Mouse (Mus musculus) adrenal gland, postnatal 36 days (tissue): ENCODE measurements around the gene Tmed9. TPM values are rescaled to one million over a fixed set of nuclear protein-coding genes. Genes with fewer than 3 reads are reported as not detected.
"Not testable (repeated sequence)": the region's sequence is repeated elsewhere in the genome, so short reads cannot be mapped to it uniquely, and the experiment has no call there.

Experiments used
- DNase-seq, 2 experiments: peaks; one replicate each; pipeline ENCODE4 v3.0.0; 2021; ENCODE audit warnings: mixed read lengths in 1 of 2
- total RNA-seq, 2 experiments: library from RNA; stranded (reverse); gene quantifications; 2 replicates each; pipeline ENCODE4 v1.2.3; 2021

The Tmed9 gene
- total RNA-seq, 2 experiments from 2014 or later = 196 to 197 TPM

GRCm38 (mm10) chr13:55607624-55608006, 34.1 kb downstream of the Tmed9 start:
- DNase-seq = no peak

- no peak for DNase-seq
Measured at GRCm38 (mm10) chr13:55611996-55612395, 38.5 kb downstream of the Tmed9 start.

DNA sequence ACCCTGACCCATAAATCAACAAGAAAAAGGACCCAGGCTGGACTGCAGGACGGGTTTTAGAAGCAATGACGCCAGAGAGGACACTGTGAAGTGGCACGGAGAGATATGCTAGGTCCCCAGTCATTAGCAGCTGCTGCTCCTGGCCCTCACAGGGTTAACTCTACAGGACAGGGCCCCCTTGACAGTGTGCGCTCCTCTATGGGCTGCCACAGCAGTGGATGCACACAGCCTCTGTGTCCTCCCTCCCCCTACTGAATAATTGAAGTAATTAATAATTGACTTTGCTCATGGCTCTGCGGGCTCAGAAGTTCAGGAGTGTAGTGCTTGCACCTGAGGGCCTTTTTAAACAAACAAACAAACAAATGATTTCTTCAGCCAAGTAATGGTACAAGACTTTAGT, 39.9 kb downstream of the Tmed9 start:
- DNase-seq = no peak

DNA sequence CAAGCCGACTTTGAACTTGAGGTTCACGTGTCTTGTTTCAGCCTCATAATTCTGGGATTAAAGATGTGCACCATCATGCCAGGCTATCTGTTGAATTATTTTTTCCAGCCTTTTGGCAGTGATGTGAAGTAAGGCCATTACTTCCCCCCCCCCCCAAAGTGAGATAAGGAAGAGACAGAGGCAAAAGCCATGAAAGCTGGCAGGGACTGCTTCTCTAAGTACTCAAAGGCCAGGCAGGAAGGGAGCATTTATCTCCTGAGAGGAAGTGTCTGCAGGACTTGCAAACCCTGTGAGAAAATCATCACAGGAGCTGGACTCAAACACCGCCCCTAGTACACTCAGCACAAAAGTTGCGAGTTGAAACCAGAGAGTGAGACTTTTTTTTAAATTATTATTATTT, 45.8 kb downstream of the Tmed9 start:
- no peak for DNase-seq

GRCm38 (mm10) chr13:55620275-55620674, 46.7 kb downstream of the Tmed9 start:
- DNase-seq = no peak

DNA sequence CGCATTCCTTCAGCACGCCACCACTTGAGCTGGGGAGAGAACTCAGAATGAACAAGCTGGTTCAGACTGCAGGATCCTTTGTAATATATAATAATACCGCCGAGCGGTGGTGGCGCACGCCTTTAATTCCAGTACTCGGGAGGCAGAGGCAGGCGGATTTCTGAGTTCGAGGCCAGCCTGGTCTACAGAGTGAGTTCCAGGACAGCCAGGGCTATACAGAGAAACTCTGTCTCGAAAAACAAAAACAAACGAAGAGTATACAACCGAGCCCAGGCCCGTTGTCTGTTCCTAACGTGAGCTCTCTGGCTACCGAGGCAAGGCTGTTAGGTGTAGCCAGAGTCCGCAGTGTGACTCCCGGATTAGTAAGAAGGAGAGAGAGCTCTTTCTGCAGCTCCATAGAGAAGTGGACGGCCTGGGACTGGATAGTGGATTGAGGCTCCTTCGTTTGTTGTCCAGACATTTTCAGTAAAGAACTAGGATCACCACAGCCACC, 48.7 kb downstream of the Tmed9 start:
- not testable (repeated sequence) for DNase-seq

DNA sequence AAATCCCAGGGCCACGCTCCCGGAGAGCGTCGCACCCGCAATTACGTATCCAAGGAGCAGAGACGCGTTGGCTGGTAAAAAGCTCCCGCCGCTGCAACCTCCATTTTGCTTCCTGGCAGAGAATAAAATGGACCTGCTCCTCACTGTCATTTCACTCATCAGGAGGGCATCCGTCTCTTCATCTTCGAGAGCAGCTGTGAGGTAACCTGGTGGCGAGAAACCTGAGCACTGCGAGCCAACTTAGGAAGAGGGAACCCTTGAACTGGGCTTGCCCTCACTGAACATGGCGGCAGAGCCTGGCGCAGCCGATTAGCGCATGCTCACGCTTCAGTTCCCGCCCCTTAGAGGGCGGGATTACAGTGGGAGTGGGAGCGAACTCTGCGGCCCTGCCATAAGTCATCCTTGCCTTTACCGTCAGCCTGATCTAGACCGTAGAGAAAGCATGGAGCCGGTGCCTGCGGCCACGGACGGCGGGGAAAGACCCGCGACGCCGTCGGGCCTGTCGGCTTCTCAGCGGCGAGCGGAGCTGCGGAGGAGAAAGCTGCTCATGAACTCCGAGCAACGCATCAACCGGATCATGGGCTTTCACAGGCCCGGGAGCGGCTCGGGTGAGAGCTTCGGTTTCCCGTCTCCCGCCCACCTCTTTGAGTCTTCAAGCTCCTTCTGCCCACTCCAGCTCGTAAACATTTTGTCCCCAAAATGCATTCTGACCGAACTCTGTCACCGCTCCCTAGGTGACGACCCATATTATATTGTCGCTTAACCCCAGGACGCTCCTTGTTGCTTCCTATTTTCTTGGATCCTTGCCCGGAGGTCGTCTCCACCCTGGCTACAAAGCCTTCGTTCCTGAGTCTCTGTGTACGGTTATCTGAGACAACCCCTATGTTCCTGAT, 49.4 kb downstream of the Tmed9 start, which contains the start of gene Caml:
TSS of gene Caml (plus strand) at position 357 of the 893 bp plus-strand sequence.
- peak; percentile 91 to 92 for DNase-seq

- DNase-seq = peak; percentile 92 to 95
Measured at GRCm38 (mm10) chr13:55634639-55635127, 61.2 kb downstream of the Tmed9 start, which contains the start of gene Ddx46. TSS of gene Ddx46 (plus strand) at chr13:55635027.

- DNase-seq = peak in 1 of 2 experiments; percentile 2
Measured at GRCm38 (mm10) chr13:55635146-55635571, 61.6 kb downstream of the Tmed9 start.

DNA sequence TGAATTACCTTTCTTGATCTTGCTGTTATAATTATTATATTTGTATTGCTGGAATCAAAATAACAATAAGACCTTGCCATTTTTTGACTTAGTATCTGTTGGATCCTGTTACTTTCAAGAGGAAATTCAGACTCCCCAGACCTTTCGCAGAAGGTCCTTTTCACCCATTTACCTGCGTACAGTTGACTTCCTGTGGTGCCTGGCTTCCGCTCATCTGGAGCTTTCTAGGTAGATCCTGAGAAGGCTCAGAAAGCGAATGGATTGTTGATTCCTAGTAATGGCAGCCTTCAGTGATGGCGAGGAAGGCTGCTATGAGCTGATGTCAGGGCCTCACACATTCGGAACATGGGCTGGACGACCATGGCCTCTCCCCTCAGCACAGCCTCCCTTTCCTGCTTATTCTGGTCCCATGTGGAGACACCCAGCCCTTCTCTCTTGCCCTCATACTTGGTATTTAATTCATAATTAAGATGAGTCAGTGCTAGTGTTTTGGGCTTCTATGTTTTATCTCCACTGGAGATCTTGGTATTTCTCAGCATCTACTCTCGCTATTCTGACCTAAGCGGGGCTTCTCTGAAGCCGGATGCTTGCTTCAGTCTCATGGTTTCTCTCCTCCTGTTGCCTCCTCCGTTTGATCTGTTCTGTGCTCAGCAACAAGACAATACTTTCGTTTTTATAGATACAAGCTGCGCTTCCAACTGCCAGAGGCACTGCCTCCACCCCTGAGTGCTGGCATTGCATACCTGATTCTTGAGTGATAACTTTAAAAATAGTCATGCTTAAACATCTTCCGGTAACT, 62.9 kb downstream of the Tmed9 start:
- DNase-seq = no peak

GRCm38 (mm10) chr13:55640480-55640879, 66.9 kb downstream of the Tmed9 start:
- peak; percentile 83 to 86 for DNase-seq

DNA sequence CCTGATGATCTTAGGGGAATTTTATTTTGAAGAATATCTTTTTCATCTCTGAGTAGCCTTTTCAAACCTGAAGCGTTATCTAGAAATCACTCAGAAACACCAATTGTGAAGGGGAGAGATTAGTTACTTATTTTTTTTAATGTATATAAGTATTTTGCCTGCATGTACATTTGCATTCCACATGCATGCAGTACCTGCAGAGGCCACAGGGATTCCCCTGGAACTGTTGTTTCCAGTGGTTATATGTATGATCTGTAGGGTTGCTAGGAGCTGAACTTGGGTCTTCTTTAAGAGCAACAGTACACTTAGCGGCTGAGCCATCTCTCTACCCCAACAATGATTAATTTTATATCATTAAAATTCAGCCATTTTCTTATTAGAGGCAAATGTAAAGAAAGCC, 71.0 kb downstream of the Tmed9 start:
- no peak for DNase-seq

Other genes with a start within 250 kb of the Tmed9 start
- gene Mxd3, start 243.9 kb upstream of the Tmed9 start, total RNA-seq = 1 to 10 TPM; 2.9 to 3.0 TPM
- 100 to 1,000 TPM; 114 to 118 TPM for gene Lman2, start 210.9 kb upstream of the Tmed9 start, total RNA-seq
- under 1 TPM; 0.49 to 0.86 TPM for gene Rgs14, start 204.0 kb upstream of the Tmed9 start, total RNA-seq
- gene Slc34a1, start 175.5 kb upstream of the Tmed9 start, total RNA-seq = not detected
- gene Pfn3, start 158.5 kb upstream of the Tmed9 start, total RNA-seq = not detected
- gene F12, start 146.9 kb upstream of the Tmed9 start, total RNA-seq = under 1 TPM in 1 of 2 experiments, not detected in 1; 0.30 TPM
- gene Grk6, start 128.7 kb upstream of the Tmed9 start, total RNA-seq = 10 to 100 TPM; 34.5 to 49.4 TPM
- 1 to 10 TPM; 1.9 to 3.3 TPM for gene Prr7, start 109.5 kb upstream of the Tmed9 start, total RNA-seq
- gene Dbn1, start 85.6 kb upstream of the Tmed9 start, total RNA-seq = 10 to 100 TPM; 16.0 to 18.0 TPM
- gene Pdlim7, start 60.1 kb upstream of the Tmed9 start, total RNA-seq = 10 to 100 TPM; 15.2 to 23.9 TPM
- 1 to 10 TPM; 2.3 to 4.6 TPM for gene Dok3, start 44.4 kb upstream of the Tmed9 start, total RNA-seq
- gene Ddx41, start 37.1 kb upstream of the Tmed9 start, total RNA-seq = 10 to 100 TPM; 47.3 to 51.7 TPM
- 10 to 100 TPM; 32.3 to 40.4 TPM for gene Fam193b, start 2.6 kb upstream of the Tmed9 start, total RNA-seq
- gene B4galt7, start 26.2 kb downstream of the Tmed9 start, total RNA-seq = 10 to 100 TPM; 13.4 to 16.6 TPM
- 10 to 100 TPM; 32.8 to 34.0 TPM for gene Caml, start 49.3 kb downstream of the Tmed9 start, total RNA-seq
- gene Ddx46, start 61.3 kb downstream of the Tmed9 start, total RNA-seq = 10 to 100 TPM; 36.5 to 42.6 TPM
- 10 to 100 TPM; 63.5 to 65.7 TPM for gene B230219D22Rik, start 119.4 kb downstream of the Tmed9 start, total RNA-seq
- 10 to 100 TPM; 68.2 to 73.5 TPM for gene Txndc15, start 140.9 kb downstream of the Tmed9 start, total RNA-seq
- gene Pcbd2, start 153.6 kb downstream of the Tmed9 start, total RNA-seq = 10 to 100 TPM; 72.3 to 77.4 TPM
- under 1 TPM in 1 of 2 experiments, not detected in 1; 0.20 TPM for gene Catsper3, start 210.8 kb downstream of the Tmed9 start, total RNA-seq